Mouse (Mus musculus) neural tube, embryonic 10.5 days (tissue): ENCODE results near the gene Spag6.

ENCODE experiments used
- DNase-seq: peaks from one replicate; pipeline ENCODE4 v3.0.0-alpha.2; 2017; ENCODE audit warnings: low spot score; ENCODE audit errors: extremely low spot score

Spag6 gene

DNA sequence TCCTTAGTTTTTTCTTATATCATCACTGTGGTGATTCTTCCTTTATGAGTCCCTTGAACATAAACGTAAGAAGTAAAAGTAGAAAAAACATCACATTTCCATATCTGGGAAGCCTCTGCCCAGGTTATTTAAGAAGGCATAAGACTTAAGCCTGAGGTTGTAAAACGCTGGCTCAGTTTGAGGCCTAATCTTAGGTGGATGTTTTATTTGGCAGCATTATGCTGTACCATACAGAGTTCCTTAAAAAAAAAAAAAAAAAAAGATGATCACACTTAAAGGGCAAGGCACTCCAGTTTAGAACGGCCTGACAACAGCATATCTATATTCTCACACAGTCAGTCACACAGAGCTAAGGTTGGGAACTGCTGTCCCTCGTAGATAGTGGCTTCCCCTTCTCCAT is 32.0 kb downstream of the Spag6 start:
- DNase-seq = no peak

GRCm38 (mm10) chr2:18731718-18732117 is 37.9 kb downstream of the Spag6 start:
- DNase-seq = peak; percentile 62

- DNase-seq = no peak
Observed at GRCm38 (mm10) chr2:18734394-18735127, 40.7 kb downstream of the Spag6 start.

- no peak for DNase-seq
Observed at GRCm38 (mm10) chr2:18737040-18737439, 43.2 kb downstream of the Spag6 start.

DNA sequence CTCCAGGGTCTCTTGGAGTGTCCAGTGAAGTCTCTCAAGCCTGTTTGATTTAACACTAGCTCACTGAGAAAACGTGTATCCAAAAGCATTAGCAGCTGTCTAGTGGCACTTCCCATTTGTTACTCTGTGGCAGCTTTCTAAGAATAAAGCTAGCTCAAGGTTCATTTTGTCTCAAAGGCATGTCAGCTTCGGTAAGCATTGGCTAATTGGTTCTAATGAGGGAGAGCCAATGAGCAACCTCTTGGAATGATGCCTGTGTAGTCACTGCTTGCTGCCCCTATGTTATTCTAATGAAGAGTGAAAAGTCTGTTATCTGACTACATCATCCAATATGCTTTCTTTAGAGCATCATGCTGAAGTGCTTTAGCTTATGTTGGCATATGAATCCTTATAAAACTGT is 45.4 kb downstream of the Spag6 start:
- no peak for DNase-seq

DNA sequence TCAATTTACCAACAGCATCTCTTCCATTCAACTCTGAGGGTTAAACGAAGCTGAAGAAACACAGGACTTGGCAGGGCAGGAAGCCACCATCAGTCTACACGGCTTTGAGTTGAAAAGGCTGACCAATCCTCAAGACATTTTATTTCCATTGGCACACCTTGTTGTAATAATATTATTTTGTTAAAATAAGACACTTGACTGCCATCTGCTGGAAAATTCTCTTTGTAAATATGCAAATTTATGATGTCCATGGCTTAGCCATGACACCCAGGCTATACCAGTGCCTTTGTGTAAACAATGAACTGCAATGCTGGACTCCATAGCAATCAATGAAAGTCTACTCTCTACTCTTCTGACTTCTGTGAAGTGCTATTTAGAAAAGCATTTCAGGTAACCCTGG is 62.3 kb downstream of the Spag6 start:
- no peak for DNase-seq

DNA sequence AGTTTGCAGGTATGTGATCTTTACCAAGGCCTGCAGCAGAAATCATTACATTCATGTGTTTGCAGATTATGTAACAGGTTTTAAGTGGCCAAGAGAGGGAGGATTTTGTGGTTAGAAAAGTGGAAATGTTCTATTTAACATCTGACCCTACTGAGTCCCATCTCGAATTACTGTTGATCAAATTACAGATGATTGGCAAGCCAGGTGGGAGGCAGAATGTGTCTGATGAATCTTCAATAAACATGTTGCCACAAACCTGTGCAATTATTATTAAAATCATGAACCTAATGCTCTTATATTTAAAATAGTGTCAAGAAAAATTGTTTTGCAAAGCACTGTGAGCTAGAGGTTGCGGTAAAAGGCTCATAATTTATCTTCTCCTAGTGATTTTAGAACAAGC is 71.0 kb downstream of the Spag6 start:
- DNase-seq = no peak

GRCm38 (mm10) chr2:18765481-18766249 is 71.8 kb downstream of the Spag6 start:
- no peak for DNase-seq

GRCm38 (mm10) chr2:18766441-18766820 is 72.6 kb downstream of the Spag6 start:
- DNase-seq = no peak

- DNase-seq = peak; percentile 90
Observed at GRCm38 (mm10) chr2:18766821-18767541, 73.1 kb downstream of the Spag6 start.

GRCm38 (mm10) chr2:18768414-18768813 is 74.6 kb downstream of the Spag6 start:
- no peak for DNase-seq

- DNase-seq = no peak
Observed at GRCm38 (mm10) chr2:18772413-18772812, 78.6 kb downstream of the Spag6 start.

GRCm38 (mm10) chr2:18774326-18774725 is 80.5 kb downstream of the Spag6 start:
- no peak for DNase-seq

- peak; percentile 49 for DNase-seq
Observed at GRCm38 (mm10) chr2:18778220-18778619, 84.4 kb downstream of the Spag6 start.

GRCm38 (mm10) chr2:18779830-18780229 is 86.0 kb downstream of the Spag6 start:
- DNase-seq = no peak

- DNase-seq = no peak
Observed at GRCm38 (mm10) chr2:18781296-18781695, 87.5 kb downstream of the Spag6 start.

DNA sequence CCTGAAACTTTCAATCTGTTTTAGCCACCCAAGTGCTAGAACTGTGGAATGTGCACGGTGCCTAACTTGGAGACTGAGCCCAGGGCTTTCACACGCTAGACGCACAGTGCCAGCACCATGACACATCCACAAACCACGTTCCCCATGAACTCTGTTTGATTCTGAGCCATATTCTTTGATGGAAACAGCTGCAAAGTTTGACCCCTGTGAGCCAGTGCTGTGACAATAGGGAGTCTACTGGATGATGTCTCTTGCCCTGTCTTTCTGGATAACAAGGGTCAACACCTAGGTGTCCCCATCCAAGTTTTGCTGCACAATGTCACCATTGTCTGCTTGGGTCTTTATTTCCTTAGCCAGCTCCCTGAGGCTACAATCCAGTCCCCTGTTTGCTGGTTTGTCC is 100.4 kb downstream of the Spag6 start:
- no peak for DNase-seq

DNA sequence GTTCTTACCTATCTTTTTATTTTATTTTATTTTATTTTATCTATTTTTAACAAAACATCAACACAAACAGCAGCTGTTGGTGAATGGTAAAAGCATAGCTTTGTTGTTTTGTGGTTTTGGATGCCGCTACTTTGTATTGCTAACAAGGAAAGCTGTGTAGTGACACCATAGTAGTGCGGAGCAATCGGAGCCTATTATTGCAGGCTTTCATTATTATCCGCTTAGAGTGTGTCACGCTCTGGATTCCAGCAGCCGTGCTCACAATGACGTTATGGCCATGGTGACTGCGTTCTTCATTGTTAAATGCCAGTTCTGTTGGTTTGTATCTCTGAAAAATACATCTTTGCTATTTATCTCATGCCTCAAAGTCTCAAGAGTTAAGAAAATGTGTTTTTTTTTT is 103.9 kb downstream of the Spag6 start:
- DNase-seq = no peak

GRCm38 (mm10) chr2:18799265-18799965 is 105.6 kb downstream of the Spag6 start:
- DNase-seq = no peak
